Mouse (Mus musculus): ENCODE measurements around the gene Gm21958. TPM values are rescaled to one million over a fixed set of nuclear protein-coding genes. Genes with fewer than 3 reads are reported as not detected.

The Gm21958 gene
- polyA plus RNA-seq (2015; fragmentation: Nextera tagmentation; extraction: Ambion mirVana), result not detected in 2 replicates

DNA sequence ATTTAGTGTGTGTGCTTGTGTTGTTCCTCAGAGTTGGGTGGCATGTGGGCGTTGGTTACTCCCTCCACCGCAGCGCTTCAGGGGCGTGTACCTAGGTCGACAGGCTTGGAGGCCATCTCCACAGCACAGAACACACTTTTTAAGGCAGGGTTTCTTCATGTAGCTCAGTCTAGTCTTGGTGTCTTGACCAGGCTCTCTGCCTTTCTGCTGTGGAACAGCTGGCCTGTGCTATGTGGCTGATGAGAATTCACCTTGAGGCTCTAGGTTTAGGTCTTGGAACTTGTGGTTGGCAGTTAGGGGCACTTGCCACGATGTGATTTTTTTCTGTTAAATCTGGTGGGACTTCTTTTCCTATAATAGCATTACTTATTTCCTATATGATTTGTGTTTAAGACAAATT, at the start of gene Gm21958:
Gm21958 (minus strand) TSS at position 101 of the 400 bp plus-strand sequence.
- no peaks in the 10 kb centered on the region for H3K9me3 ChIP-seq (replicated peaks)
- H3K4me2 ChIP-seq, result no peak within 1 kb of the TSS
- DNase-seq, result no peak
- no peak within 1 kb of the TSS for H3K27ac ChIP-seq
- H3K4me1 ChIP-seq (replicated peaks), result no peaks in the 10 kb centered on the region
- no peak within 1 kb of the TSS for H3K9ac ChIP-seq
- ATAC-seq (ENCODE audit: low read depth), result no peak
- no peak within 1 kb of the TSS for H3K4me3 ChIP-seq (replicated peaks)
- 80% methylated on average over 6 of the region's 6 CpGs for WGBS (ENCODE audit: insufficient replicate concordance)
- peaks cover 77% of the 10 kb centered on the region for H3K36me3 ChIP-seq
- H3K27me3 ChIP-seq, result no peaks in the 10 kb centered on the region

- WGBS (ENCODE audit: insufficient replicate concordance), result 70% methylated on average over 1 of the region's 1 CpGs
- H3K4me2 ChIP-seq, result no peak overlapping the region
- H3K9me3 ChIP-seq (replicated peaks), result no peaks in the 10 kb centered on the region
- H3K9ac ChIP-seq, result no peak overlapping the region
- peaks cover 7% of the 10 kb centered on the region; the same call in 1 of the 2 replicates for H3K4me1 ChIP-seq (replicated peaks)
- H3K36me3 ChIP-seq, result no peaks in the 10 kb centered on the region
- peaks cover 16% of the 10 kb centered on the region for H3K27me3 ChIP-seq
- DNase-seq (no peak), ATAC-seq (ENCODE audit: low read depth) (no peak)
- no peak overlapping the region for H3K4me3 ChIP-seq (replicated peaks)
- H3K27ac ChIP-seq, result no peak overlapping the region
These were observed 47.1 kb upstream of the Gm21958 start for GRCm38 (mm10) chr3:54761258-54761657.

DNA sequence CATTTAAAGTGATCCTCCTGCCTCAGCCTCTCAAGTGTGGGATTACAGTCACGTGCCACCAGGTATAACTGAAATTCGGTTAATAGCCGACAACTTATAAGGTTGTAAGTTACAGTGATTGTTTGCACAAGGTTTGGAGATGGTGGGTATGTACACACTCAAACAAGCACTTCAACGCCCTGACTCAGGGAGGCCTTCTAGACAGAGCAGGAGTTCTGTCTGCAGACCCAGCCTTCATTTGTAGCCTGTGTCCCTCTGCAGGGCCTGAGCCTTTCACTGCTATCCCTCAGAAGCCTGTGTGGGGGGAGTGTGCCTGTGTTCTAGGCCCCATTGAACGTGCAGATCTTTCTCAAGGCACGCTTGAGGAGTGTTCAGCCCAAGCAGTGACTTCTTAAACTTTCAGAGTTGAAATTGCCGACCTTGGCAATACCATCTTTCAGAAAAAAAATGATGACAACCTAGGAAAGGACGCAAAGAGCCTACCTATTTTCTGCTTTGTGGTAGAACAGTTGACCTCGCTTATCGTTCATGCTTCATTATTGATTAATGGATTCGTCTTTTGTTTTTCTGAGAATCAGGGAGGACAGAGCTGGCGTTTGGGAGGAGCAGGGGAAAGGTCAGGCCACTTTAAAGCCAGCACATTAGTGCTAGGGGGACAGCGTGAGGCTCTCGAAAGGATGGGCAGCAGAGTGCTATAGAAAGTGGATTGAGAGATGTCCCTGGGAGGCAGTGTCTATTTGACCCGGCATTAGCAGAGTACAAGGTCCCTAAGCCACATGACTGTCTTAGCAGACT, 46.4 kb upstream of the Gm21958 start:
- Histone ChIP-seq H3K9ac (no peak overlapping the region), H3K4me3 (replicated peaks) (no peak overlapping the region), H3K36me3 (no peaks in the 10 kb centered on the region), H3K4me2 (no peak overlapping the region), H3K27me3 (peaks cover 23% of the 10 kb centered on the region), H3K9me3 (replicated peaks) (no peaks in the 10 kb centered on the region), H3K4me1 (replicated peaks) (peaks cover 7% of the 10 kb centered on the region; the same call in 1 of the 2 replicates), H3K27ac (no peak overlapping the region)
- DNase-seq (no peak), ATAC-seq (ENCODE audit: low read depth) (no peak)
- 62% methylated on average over 15 of the region's 15 CpGs for WGBS (ENCODE audit: insufficient replicate concordance)

GRCm38 (mm10) chr3:54759211-54759610, 45.1 kb upstream of the Gm21958 start:
- Histone ChIP-seq H3K9ac (no peak overlapping the region), H3K9me3 (replicated peaks) (no peaks in the 10 kb centered on the region), H3K4me2 (no peak overlapping the region), H3K36me3 (no peaks in the 10 kb centered on the region), H3K4me1 (replicated peaks) (peaks cover 10% of the 10 kb centered on the region), H3K4me3 (replicated peaks) (no peak overlapping the region), H3K27me3 (peaks cover 36% of the 10 kb centered on the region), H3K27ac (no peak overlapping the region)
- 65% methylated on average over 9 of the region's 9 CpGs for WGBS (ENCODE audit: insufficient replicate concordance)
- DNase-seq (no peak), ATAC-seq (ENCODE audit: low read depth) (no peak)

GRCm38 (mm10) chr3:54757446-54757845, 43.3 kb upstream of the Gm21958 start:
- H3K4me3 ChIP-seq (replicated peaks), result no peak overlapping the region
- peaks cover 41% of the 10 kb centered on the region for H3K27me3 ChIP-seq
- H3K9ac ChIP-seq, result no peak overlapping the region
- DNase-seq (no peak), ATAC-seq (ENCODE audit: low read depth) (no peak)
- peaks cover 10% of the 10 kb centered on the region for H3K4me1 ChIP-seq (replicated peaks)
- H3K4me2 ChIP-seq, result no peak overlapping the region
- WGBS (ENCODE audit: insufficient replicate concordance), result 73% methylated on average over 8 of the region's 8 CpGs
- H3K36me3 ChIP-seq, result no peaks in the 10 kb centered on the region
- H3K9me3 ChIP-seq (replicated peaks), result no peaks in the 10 kb centered on the region
- no peak overlapping the region for H3K27ac ChIP-seq

- H3K9ac ChIP-seq, result peak overlapping the region; percentile 33; the same call in 1 of the 2 replicates
- H3K4me2 ChIP-seq, result peak overlapping the region; percentile 72
- H3K27me3 ChIP-seq, result peaks cover 41% of the 10 kb centered on the region
- WGBS (ENCODE audit: insufficient replicate concordance), result 5% methylated on average over 11 of the region's 11 CpGs
- H3K4me3 ChIP-seq (replicated peaks), result peak overlapping the region; percentile 56
- no peak for DNase-seq
- H3K4me1 ChIP-seq (replicated peaks), result peaks cover 6% of the 10 kb centered on the region; the same call in 1 of the 2 replicates
- no peak for ATAC-seq (ENCODE audit: low read depth)
- peaks cover 5% of the 10 kb centered on the region; the same call in 1 of the 2 replicates for H3K36me3 ChIP-seq
- H3K9me3 ChIP-seq (replicated peaks), result no peaks in the 10 kb centered on the region
- no peak overlapping the region for H3K27ac ChIP-seq
These were observed 41.9 kb upstream of the Gm21958 start for GRCm38 (mm10) chr3:54756058-54756457.

- peaks cover 41% of the 10 kb centered on the region for H3K27me3 ChIP-seq
- peak; percentile 45 for ATAC-seq (ENCODE audit: low read depth)
- no peaks in the 10 kb centered on the region for H3K9me3 ChIP-seq (replicated peaks)
- no peak within 1 kb of the TSS for H3K27ac ChIP-seq
- H3K4me1 ChIP-seq (replicated peaks), result peaks cover 3% of the 10 kb centered on the region; the same call in 1 of the 2 replicates
- no peak for DNase-seq
- H3K9ac ChIP-seq, result peak within 1 kb of the TSS; percentile 33; the same call in 1 of the 2 replicates
- H3K4me2 ChIP-seq, result peak within 1 kb of the TSS; percentile 72
- peaks cover 11% of the 10 kb centered on the region for H3K36me3 ChIP-seq
- 2% methylated on average over 61 of the region's 66 CpGs for WGBS (ENCODE audit: insufficient replicate concordance)
- H3K4me3 ChIP-seq (replicated peaks), result peak within 1 kb of the TSS; percentile 56
These were observed 41.2 kb upstream of the Gm21958 start, which contains the start of gene Smad9 for GRCm38 (mm10) chr3:54755145-54756041. Gene Smad9, plus strand, starts transcription at chr3:54755582.

- H3K4me2 ChIP-seq, result no peak overlapping the region
- peaks cover 3% of the 10 kb centered on the region; the same call in 1 of the 2 replicates for H3K4me1 ChIP-seq (replicated peaks)
- no peak for ATAC-seq (ENCODE audit: low read depth)
These were observed 39.3 kb upstream of the Gm21958 start for GRCm38 (mm10) chr3:54753411-54753810.

GRCm38 (mm10) chr3:54745799-54746198, 31.6 kb upstream of the Gm21958 start:
- WGBS (ENCODE audit: insufficient replicate concordance), result 64% methylated on average over 5 of the region's 5 CpGs
- Histone ChIP-seq H3K27me3 (no peaks in the 10 kb centered on the region), H3K9ac (no peak overlapping the region), H3K36me3 (peaks cover 96% of the 10 kb centered on the region), H3K4me2 (no peak overlapping the region), H3K4me3 (replicated peaks) (no peak overlapping the region), H3K9me3 (replicated peaks) (no peaks in the 10 kb centered on the region), H3K4me1 (replicated peaks) (no peaks in the 10 kb centered on the region), H3K27ac (no peak overlapping the region)
- no peak for ATAC-seq (ENCODE audit: low read depth)
- no peak for DNase-seq

More at GRCm38 (mm10) chr3:54753411-54753810, 39.3 kb upstream of the Gm21958 start:
- H3K4me3 ChIP-seq (replicated peaks), result no peak overlapping the region
- DNase-seq, result no peak
- no peak overlapping the region for H3K27ac ChIP-seq
- no peak overlapping the region for H3K9ac ChIP-seq
- H3K36me3 ChIP-seq, result peaks cover 29% of the 10 kb centered on the region
- H3K27me3 ChIP-seq, result peaks cover 41% of the 10 kb centered on the region
- 60% methylated on average over 4 of the region's 4 CpGs for WGBS (ENCODE audit: insufficient replicate concordance)
- H3K9me3 ChIP-seq (replicated peaks), result no peaks in the 10 kb centered on the region

DNA sequence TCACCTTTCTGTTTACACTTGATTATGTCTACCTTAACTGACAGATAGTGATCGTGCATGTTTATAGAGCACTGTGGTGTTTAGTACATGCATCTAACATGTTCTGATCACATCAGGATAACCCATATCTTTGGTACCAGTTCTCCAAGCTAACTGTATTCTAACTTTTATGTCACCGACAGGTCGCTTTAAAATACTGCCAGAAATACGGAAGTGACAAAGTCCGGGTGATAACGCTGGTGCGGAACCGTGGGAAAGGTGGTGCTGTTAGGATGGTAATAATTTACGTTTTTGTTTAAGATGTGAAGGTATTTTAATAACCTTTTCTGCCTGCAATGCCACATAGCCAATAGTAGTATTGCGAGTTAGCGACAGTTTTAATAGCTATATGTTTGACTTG, 27.8 kb upstream of the Gm21958 start:
- Histone ChIP-seq H3K9ac (no peak overlapping the region), H3K36me3 (peaks cover 92% of the 10 kb centered on the region), H3K4me3 (replicated peaks) (no peak overlapping the region), H3K4me1 (replicated peaks) (peaks cover 4% of the 10 kb centered on the region; the same call in 1 of the 2 replicates), H3K4me2 (no peak overlapping the region), H3K9me3 (replicated peaks) (no peaks in the 10 kb centered on the region), H3K27ac (no peak overlapping the region), H3K27me3 (no peaks in the 10 kb centered on the region)
- 90% methylated on average over 11 of the region's 11 CpGs for WGBS (ENCODE audit: insufficient replicate concordance)
- ATAC-seq (ENCODE audit: low read depth) (no peak), DNase-seq (no peak)

DNA sequence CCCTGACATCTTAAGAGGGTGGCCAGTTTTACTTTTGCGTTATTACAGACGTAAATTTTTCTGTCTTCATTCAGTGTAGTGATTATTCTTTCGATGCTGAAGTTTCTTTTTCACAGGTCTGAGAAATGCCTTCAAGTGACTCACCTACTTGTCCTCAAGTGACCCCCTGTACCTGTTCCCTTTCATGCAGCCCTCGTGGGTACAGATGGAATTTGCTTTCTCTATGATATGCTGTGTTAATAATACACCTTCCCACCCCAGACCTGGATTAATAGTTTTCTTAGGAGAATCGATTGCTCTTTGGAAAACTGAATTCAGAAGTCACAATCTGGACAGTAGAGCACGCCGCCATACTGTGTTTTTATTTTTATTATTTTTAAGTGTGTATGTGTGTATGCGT, 23.2 kb upstream of the Gm21958 start:
- Histone ChIP-seq H3K9ac (no peak overlapping the region), H3K27me3 (no peaks in the 10 kb centered on the region), H3K9me3 (replicated peaks) (no peaks in the 10 kb centered on the region), H3K27ac (no peak overlapping the region), H3K4me3 (replicated peaks) (no peak overlapping the region), H3K36me3 (peaks cover 58% of the 10 kb centered on the region), H3K4me2 (no peak overlapping the region), H3K4me1 (replicated peaks) (peaks cover 35% of the 10 kb centered on the region)
- no peak for ATAC-seq (ENCODE audit: low read depth)
- DNase-seq, result no peak
- 85% methylated on average over 8 of the region's 8 CpGs for WGBS (ENCODE audit: insufficient replicate concordance)
